Mouse (Mus musculus): Measurements from ENCODE around the gene Hspa8. TPM values are rescaled to one million over a fixed set of nuclear protein-coding genes. Genes with fewer than 3 reads are reported as not detected.

Gene Hspa8
- total RNA-seq, 4 experiments from 2014 or later = 1,176 to 1,889 (median 1,438) TPM

GRCm38 (mm10) chr9:40808061-40808906, 7.5 kb downstream of the Hspa8 start:
- DNase-seq (ENCODE audit: low spot score) = no peak

DNA sequence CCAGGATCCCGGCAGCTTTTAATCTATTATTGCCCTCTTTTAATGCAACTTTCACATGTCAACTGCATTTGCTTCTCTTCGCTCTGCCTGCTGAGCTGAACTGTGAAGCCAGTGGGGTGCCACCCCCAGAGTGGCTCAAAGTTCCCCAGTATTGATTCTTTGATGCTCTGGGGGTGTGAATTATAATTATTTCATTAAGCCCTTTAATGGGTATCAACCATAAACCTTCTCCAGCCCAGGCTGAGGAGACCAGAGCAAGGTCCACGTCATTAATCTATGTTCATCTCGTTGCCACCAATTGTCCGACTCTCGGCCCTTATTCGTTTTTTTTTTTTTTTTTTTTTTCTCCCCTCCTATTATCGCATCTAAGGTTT, 8.1 kb downstream of the Hspa8 start:
- DNase-seq (ENCODE audit: low spot score) = no peak

GRCm38 (mm10) chr9:40811860-40812259, 11.1 kb downstream of the Hspa8 start:
- no peak for DNase-seq (ENCODE audit: low spot score)

GRCm38 (mm10) chr9:40814060-40814459, 13.3 kb downstream of the Hspa8 start:
- no peak for DNase-seq (ENCODE audit: low spot score)

DNA sequence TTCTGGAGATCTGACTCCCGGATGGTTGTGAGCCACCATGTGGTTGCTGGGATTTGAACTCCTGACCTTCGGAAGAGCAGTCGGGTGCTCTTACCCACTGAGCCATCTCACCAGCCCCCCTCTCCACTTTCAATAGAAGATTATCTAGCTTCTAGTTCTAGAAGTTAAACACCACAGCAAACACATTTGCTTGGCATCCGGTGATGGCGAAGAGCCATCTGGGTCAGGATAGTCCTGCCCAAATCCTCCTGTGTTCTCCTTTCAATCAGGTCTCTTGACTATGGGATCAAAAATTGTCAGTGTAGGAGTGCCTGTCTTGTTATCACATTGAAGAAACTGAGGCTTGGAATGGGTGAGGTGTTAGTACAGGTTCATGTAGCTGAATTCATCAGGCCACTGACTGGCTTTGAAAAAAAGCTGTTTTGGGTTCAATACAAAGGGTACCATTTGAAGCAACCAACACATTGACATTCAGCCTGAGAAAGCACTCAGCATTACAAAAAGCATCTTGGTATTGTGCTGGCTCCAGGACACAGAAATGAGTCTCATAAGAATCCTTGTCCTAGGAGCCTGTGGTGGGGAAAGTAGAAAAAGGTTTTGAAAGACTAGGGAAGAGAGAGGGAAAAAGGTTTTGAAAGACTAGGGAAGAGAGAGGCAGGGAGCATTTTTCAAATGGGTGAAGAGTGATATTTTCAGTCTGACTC, 16.7 kb downstream of the Hspa8 start:
- no peak for DNase-seq (ENCODE audit: low spot score)

GRCm38 (mm10) chr9:40825601-40826000, 24.8 kb downstream of the Hspa8 start:
- DNase-seq (ENCODE audit: low spot score) = no peak

DNA sequence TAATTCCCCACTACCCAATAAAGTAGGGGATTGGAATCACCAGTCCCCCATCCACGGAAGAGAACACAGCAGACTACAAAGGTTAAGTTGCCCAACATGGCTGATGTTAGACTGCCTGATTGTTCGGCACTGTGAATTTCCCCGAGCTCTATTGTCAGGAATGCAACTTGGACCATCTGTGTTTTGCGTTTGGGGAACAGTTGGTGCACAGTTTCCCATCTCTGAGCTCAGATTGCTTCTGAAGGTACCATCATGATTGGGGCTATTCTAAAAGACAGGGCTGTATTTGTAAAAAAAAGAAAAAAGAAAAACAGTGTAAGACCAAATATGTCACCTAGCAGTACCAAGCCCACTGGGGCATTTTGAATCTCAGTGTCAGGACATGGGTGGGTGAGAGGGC, 26.6 kb downstream of the Hspa8 start:
- no peak for DNase-seq (ENCODE audit: low spot score)

GRCm38 (mm10) chr9:40834569-40834968, 33.8 kb downstream of the Hspa8 start:
- peak; percentile 65 for DNase-seq (ENCODE audit: low spot score)

GRCm38 (mm10) chr9:40836681-40837080, 35.9 kb downstream of the Hspa8 start:
- no peak for DNase-seq (ENCODE audit: low spot score)

DNA sequence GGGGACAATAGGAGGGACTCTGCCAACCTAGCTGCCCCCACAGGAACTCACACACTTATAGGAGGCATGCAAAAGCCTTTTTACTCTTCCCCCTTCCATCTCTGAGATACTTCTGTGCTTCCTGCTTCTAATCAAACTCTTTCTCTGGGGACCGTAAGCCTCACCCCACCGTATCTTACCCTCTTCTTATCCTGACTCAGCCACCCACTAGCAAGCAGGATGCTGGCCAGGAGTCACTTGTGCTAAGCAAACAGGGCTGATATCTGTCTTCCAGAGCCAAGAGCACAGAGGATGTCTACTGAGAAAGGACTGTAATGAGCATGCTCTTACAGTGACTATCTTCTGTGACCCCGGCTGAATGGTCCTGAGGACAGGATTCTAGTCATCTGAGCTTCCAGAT, 38.9 kb downstream of the Hspa8 start:
- no peak for DNase-seq (ENCODE audit: low spot score)

DNA sequence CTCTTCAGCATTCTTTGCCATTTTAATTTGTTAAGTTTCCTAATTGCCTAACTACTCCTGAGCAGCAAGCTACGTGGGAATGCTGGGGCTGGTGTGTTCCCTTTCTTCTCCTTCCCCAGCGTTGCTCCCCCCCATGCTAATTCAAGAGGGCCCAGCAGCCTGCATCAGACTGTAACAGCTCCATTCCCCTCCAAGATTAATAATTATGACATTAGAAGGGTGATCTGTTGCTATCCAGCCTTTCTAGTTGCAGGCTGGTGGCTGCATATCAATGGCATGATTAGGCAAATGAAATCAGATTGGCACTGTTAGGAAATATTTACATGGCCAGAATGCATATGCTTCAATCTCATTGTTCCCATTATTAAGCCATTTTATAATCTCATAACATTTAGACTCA, 50.7 kb downstream of the Hspa8 start:
- DNase-seq (ENCODE audit: low spot score) = no peak

DNA sequence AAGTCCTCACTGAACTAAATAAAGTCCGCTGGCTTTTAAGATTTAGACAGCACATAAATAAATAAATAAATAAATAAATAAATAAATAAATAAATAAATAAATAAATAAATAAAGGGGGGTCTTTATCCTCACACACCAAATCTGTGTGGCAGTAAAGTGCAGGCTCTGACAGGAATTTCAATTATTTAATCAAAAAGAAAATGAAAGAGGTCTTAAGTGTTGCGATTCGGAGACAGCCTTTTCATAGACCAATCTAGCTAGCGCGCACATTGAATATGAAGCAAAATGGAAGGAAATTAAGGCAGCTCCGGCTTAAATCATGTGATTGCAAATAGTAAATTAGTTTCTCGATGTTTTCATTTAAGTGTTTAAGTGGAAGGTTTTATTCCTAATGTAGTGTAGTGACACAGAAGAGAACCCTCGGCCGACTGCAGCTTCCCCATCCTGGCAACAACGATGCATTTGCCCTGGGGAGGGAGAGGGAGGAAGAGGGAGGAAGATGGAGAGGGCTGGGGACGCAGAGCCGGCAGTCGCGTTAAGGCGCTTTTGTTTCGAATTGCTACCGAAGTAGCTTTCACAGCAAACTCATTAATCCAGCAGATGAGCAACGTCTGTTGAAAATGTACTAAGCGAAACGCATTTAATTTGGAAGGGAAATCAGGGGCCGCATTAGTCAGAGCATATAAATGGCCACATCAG, 57.8 kb downstream of the Hspa8 start:
- DNase-seq (ENCODE audit: low spot score) = no peak

DNA sequence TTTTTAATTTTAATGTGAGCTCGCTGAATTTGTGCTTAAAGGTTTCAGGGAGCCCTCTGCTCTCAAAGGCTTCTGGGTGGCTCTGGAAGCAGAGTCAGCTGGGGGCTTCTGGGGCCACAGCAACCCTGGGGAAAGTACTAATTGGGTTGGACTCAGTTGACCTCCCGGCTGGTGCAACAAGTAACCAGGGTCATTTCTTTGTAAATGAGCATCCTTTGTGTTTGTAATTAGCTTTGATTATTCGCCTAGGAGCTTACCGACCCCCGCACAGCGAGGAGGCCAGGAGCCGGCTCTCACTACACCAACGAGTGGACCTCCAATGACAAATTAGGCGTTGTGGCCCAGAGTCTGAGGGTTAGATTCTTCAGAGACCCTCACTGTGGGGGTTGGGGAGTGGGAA, 58.4 kb downstream of the Hspa8 start:
- DNase-seq (ENCODE audit: low spot score) = no peak

Other genes starting within 250 kb of the Hspa8 start
- gene Gm21915, start 130.4 kb upstream of the Hspa8 start, total RNA-seq (2022) = not detected
- gene Clmp, start 115.0 kb upstream of the Hspa8 start, total RNA-seq (2022) = 1 to 10 TPM; 3.3 to 4.4 (median 4.0) TPM
- not detected for gene Bsx, start 73.1 kb downstream of the Hspa8 start, total RNA-seq (2022)
- not detected for gene Jhy, start 163.1 kb downstream of the Hspa8 start, total RNA-seq (2022)
- not detected for gene Crtam, start 203.6 kb downstream of the Hspa8 start, total RNA-seq (2022)

All from heart, adult 8-10 months (tissue).